Mouse (Mus musculus) urinary bladder, postnatal 4 days (tissue): ENCODE results near the gene Rpl41.
"Not testable (repeated sequence)": the region's sequence is repeated elsewhere in the genome, so short reads cannot be mapped to it uniquely, and the experiment has no call there.

Experiments used
- DNase-seq, 2 experiments: peaks; one replicate each; pipeline ENCODE4 v3.0.0; 2021 to 2022; ENCODE audit warnings: low spot score in 2 of 2

Gene Rpl41

GRCm38 (mm10) chr10:128556286-128556685, 7.2 kb upstream of the Rpl41 start:
- no peak for DNase-seq

- not testable (repeated sequence) for DNase-seq
Observed at GRCm38 (mm10) chr10:128555567-128555966, 6.5 kb upstream of the Rpl41 start.

- DNase-seq: not testable (repeated sequence)
Observed at GRCm38 (mm10) chr10:128550144-128550823, 1.2 kb upstream of the Rpl41 start.

- DNase-seq: not testable (repeated sequence)
Observed at GRCm38 (mm10) chr10:128549682-128550057, 565 bp upstream of the Rpl41 start.

GRCm38 (mm10) chr10:128548051-128548791, 884 bp downstream of the Rpl41 start:
- not testable (repeated sequence) for DNase-seq

GRCm38 (mm10) chr10:128547361-128548032, 1.6 kb downstream of the Rpl41 start, which contains the start of gene Zc3h10:
TSS of gene Zc3h10 (minus strand) at chr10:128547774.
- DNase-seq: peak; percentile 91 to 92

- no peak for DNase-seq
Observed at GRCm38 (mm10) chr10:128546787-128547186, 2.3 kb downstream of the Rpl41 start.

GRCm38 (mm10) chr10:128546361-128546760, 2.7 kb downstream of the Rpl41 start:
- DNase-seq: no peak

GRCm38 (mm10) chr10:128545570-128545898, 3.6 kb downstream of the Rpl41 start:
- no peak for DNase-seq

- DNase-seq: no peak
Observed at GRCm38 (mm10) chr10:128544674-128545569, 4.2 kb downstream of the Rpl41 start.

- no peak for DNase-seq
Observed at GRCm38 (mm10) chr10:128544151-128544657, 4.9 kb downstream of the Rpl41 start.

- no peak for DNase-seq
Observed at GRCm38 (mm10) chr10:128543100-128543499, 6.0 kb downstream of the Rpl41 start.

GRCm38 (mm10) chr10:128538340-128538870, 10.7 kb downstream of the Rpl41 start:
- DNase-seq: no peak

GRCm38 (mm10) chr10:128536266-128536940, 12.7 kb downstream of the Rpl41 start:
- DNase-seq: peak; percentile 79 to 88

- DNase-seq: no peak
Observed at GRCm38 (mm10) chr10:128535624-128536265, 13.4 kb downstream of the Rpl41 start.

- no peak for DNase-seq
Observed at GRCm38 (mm10) chr10:128535206-128535605, 13.9 kb downstream of the Rpl41 start.

- no peak for DNase-seq
Observed at GRCm38 (mm10) chr10:128526366-128527356, 22.4 kb downstream of the Rpl41 start.

GRCm38 (mm10) chr10:128525671-128526308, 23.3 kb downstream of the Rpl41 start, which contains the start of gene Esyt1:
TSS of gene Esyt1 (minus strand) at chr10:128525871.
- peak; percentile 92 to 94 for DNase-seq
